Mouse (Mus musculus) intestine, postnatal 0 days (tissue): ENCODE data around the gene Myo18b. TPM values are rescaled to one million over a fixed set of nuclear protein-coding genes. Genes with fewer than 3 reads are reported as not detected.

Experiments used
- ATAC-seq: fragments of 200-750 bp; cut with Nextera tagmentation; 2 replicates; pipeline ENCODE4 v1.8.0; 2017; ENCODE audit warnings: mild to moderate bottlenecking, moderate TSS enrichment, moderate library complexity
- H3K27ac ChIP-seq: fragments of 300-500 bp; sonication (generic); 2 replicates; pipeline ENCODE4 v1.5.1; 2014; ENCODE audit warnings: mild to moderate bottlenecking, low read depth, low read length, moderate library complexity
- H3K27me3 ChIP-seq: fragments of 300-500 bp; sonication (generic); replicated peaks from 2 replicates; pipeline ENCODE4 v1.6.1; 2014; ENCODE audit warnings: low read length, mixed read lengths; ENCODE audit not compliant: control insufficient read depth, insufficient read depth
- H3K36me3 ChIP-seq: fragments of 300-500 bp; sonication (generic); 2 replicates; pipeline ENCODE4 v1.6.1; 2014; ENCODE audit warnings: mild to moderate bottlenecking, moderate library complexity; ENCODE audit not compliant: control insufficient read depth, insufficient read depth
- H3K4me1 ChIP-seq: fragments of 300-500 bp; sonication (generic); replicated peaks from 2 replicates; pipeline ENCODE4 v1.6.1; 2014; ENCODE audit warnings: antibody characterized with exemption, low read length, mixed read lengths; ENCODE audit not compliant: control insufficient read depth, insufficient read depth
- H3K4me2 ChIP-seq: fragments of 300-500 bp; sonication (generic); replicated peaks from 2 replicates; pipeline ENCODE4 v1.6.1; 2014; ENCODE audit warnings: low read depth, mild to moderate bottlenecking, moderate library complexity
- H3K4me3 ChIP-seq: fragments of 300-500 bp; sonication (generic); 2 replicates; pipeline ENCODE4 v1.5.1; 2014; ENCODE audit warnings: low read depth, low read length
- H3K9ac ChIP-seq: fragments of 300-500 bp; sonication (generic); 2 replicates; pipeline ENCODE4 v1.6.1; 2014; ENCODE audit warnings: mild to moderate bottlenecking, low read depth, low read length
- H3K9me3 ChIP-seq: fragments of 300-500 bp; sonication (generic); 2 replicates; pipeline ENCODE4 v1.6.1; 2016; ENCODE audit warnings: mixed run types; ENCODE audit not compliant: control insufficient read depth
- CTCF ChIP-seq: sonication (generic); IDR thresholded peaks from 2 replicates; pipeline ENCODE4 v1.5.1; 2016; ENCODE audit warnings: low read depth, mild to moderate bottlenecking, control low read depth, antibody characterized with exemption, moderate library complexity
- WGBS: fragments of 180-500 bp; shearing (Covaris S2); extraction: QIAGEN DNeasy Blood & Tissue Kit; methylation state at CpG from one replicate; pipeline ENCODE4 v1.1.7; 2014; 5-methylcytosine and 5-hydroxymethylcytosine counted together
- polyA plus RNA-seq: library from polyadenylated mRNA; unstranded; fragments of >200 nt; fragmentation: Nextera tagmentation; extraction: Ambion mirVana; gene quantifications from 2 replicates; pipeline ENCODE4 v1.2.1, GENCODE M21; 2015

Myo18b gene
- polyA plus RNA-seq, 1 experiment from 2014 or later = 0.09 TPM

DNA sequence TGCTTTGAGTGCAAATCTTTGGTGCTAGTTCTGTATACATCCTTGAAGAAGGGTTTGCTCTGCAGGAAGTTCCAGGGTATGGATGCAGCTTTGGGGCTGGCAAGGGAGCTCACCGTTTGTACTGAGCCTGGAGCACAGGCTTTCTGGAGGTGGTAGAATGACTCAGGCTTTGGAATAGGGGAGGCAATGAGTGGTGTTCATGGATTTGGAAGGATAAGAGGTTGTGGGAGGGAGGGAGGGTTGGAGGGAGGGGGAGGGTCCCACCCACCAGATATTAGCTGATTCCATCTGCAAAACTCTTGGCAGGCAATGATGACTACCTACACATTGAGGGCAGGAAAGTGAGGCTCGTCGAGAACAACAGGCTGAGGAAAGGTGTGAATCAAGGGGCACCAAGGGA lies 195.4 kb downstream of the Myo18b start:
- WGBS = 33% methylated on average over 3 of the region's 3 CpGs
- no peak overlapping the region for H3K27ac ChIP-seq
- H3K4me3 ChIP-seq = no peak overlapping the region
- no peak overlapping the region for H3K4me2 ChIP-seq
- TF ChIP-seq CTCF = no peak
- H3K9ac ChIP-seq = no peak overlapping the region
- H3K36me3 ChIP-seq = no peaks in the 10 kb centered on the region
- H3K4me1 ChIP-seq = no peaks in the 10 kb centered on the region
- no peaks in the 10 kb centered on the region for H3K27me3 ChIP-seq
- ATAC-seq = no peak
- H3K9me3 ChIP-seq = no peaks in the 10 kb centered on the region

DNA sequence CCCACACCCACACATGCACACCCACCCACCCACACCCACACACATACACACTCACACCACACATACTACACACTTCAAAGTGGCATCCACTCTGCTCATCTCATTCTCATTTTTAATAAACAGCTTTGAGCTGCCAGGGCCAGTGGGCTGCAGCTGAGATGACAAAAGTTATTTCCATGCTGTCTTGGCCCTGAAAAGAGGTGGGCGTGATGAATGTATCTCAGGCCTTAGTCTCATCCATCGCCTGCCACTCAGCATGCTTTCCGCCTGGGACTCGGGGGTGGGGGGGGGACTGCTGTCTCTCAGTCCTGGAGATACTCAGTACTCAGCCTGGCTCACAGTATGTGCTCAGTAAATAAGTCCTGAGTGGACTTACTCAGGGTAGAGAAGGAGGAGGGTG lies 199.5 kb downstream of the Myo18b start:
- TF ChIP-seq CTCF = no peak
- H3K27ac ChIP-seq = no peak overlapping the region
- no peak for ATAC-seq
- H3K9ac ChIP-seq = no peak overlapping the region
- no peaks in the 10 kb centered on the region for H3K27me3 ChIP-seq
- 89% methylated on average over 4 of the region's 4 CpGs for WGBS
- no peaks in the 10 kb centered on the region for H3K9me3 ChIP-seq
- H3K4me3 ChIP-seq = no peak overlapping the region
- no peak overlapping the region for H3K4me2 ChIP-seq
- no peaks in the 10 kb centered on the region for H3K36me3 ChIP-seq
- H3K4me1 ChIP-seq = no peaks in the 10 kb centered on the region

DNA sequence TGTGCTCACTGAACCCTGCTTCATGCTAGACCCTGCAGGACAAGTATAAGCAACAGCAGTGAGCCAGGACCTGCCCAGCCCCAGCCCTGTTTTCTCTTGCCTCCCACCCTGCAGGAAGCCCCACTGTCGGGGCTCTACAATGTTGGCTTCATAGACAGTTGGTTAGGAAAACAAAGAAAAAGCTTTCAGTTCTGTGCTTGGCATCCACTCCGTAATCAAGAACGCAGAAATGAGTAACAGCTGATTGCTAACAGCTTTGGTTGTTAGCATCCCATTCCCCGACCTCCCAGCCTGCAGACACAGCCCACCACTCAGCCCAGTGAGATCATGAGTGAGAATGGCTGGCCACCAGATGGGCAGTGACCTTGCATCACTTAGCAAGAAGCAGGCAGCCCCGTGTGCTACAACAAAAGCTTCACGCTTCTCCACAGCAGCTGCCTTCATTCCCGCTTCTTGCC lies 200.9 kb downstream of the Myo18b start:
- no peaks in the 10 kb centered on the region for H3K27me3 ChIP-seq
- H3K4me1 ChIP-seq = no peaks in the 10 kb centered on the region
- ATAC-seq = no peak
- H3K9ac ChIP-seq = no peak overlapping the region
- 63% methylated on average over 7 of the region's 7 CpGs for WGBS
- no peak overlapping the region for H3K27ac ChIP-seq
- no peak overlapping the region for H3K4me3 ChIP-seq
- H3K9me3 ChIP-seq = no peaks in the 10 kb centered on the region
- H3K36me3 ChIP-seq = no peaks in the 10 kb centered on the region
- H3K4me2 ChIP-seq = no peak overlapping the region
- no peak for TF ChIP-seq CTCF

DNA sequence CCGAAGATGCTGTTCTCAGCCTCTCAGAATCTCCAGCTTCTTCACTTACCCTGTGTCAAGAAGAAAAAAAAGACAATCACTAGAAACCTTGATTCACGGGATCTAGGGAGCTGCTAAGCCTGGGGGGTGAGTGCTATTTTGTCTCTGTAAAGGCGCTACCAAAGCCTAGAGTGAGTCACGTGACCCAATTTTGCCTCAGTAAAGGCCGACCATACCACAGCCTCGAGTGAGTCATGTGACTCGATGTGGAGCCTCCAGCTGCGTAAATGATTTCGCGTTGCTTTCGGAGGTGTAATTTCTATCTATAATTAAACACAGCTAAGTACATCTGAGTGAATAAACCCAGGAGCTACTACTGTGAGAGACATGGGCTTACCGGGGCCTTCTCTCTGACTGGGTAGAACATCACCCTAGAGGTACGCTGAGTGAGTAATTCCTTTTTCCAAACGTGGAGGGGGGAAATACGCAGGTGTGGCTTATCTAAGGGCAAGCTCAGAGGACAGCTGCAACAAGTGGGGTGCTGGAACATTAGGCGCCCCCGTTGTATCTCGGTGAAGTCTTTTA lies 202.8 kb downstream of the Myo18b start:
- H3K27me3 ChIP-seq = no peaks in the 10 kb centered on the region
- TF ChIP-seq CTCF = no peak
- no peaks in the 10 kb centered on the region for H3K36me3 ChIP-seq
- H3K4me3 ChIP-seq = no peak overlapping the region
- no peak overlapping the region for H3K27ac ChIP-seq
- no peak overlapping the region for H3K9ac ChIP-seq
- ATAC-seq = no peak
- H3K4me2 ChIP-seq = no peak overlapping the region
- H3K4me1 ChIP-seq = no peaks in the 10 kb centered on the region
- H3K9me3 ChIP-seq = no peaks in the 10 kb centered on the region
- WGBS = 72% methylated on average over 18 of the region's 18 CpGs

DNA sequence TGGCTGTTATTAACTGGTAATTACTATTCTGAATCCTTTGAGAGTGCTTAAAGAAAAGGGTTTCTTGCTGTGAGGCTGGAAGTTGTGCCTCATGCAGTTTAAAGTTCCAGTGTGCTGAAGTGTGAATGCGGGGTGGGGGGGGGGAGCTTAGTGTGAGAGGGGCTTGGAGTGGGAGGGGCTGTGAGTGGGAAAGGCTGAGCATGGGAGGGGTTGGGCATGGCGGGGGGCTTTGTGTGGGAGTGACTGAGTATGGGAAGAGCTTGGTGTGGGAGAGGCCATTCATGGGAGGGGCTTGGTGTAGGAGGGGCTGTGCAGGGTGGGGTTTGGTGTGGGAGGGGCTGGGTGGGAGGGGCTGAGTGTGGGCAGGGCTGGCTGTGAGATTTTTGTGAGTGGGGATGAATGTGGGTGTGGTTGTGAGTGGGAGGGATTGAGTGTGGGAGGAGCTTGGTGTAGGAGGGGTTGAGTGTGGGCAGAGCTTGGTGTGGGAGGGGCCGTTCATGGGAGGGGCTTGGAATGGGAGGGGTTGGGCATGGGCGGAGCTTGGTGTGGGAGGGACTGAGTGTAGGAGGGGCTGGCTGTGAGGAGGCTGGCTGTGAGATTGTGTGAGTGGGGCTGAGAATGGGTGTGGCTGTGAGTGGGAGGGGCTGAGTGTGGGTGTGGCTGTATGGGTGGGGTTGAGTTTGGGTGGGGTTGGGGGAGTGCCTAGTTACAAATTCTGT lies 208.9 kb downstream of the Myo18b start:
- Histone ChIP-seq H3K4me2 (no peak overlapping the region), H3K4me3 (no peak overlapping the region), H3K36me3 (no peaks in the 10 kb centered on the region), H3K9me3 (no peaks in the 10 kb centered on the region), H3K4me1 (no peaks in the 10 kb centered on the region), H3K27me3 (no peaks in the 10 kb centered on the region), H3K9ac (no peak overlapping the region), H3K27ac (no peak overlapping the region)
- ATAC-seq = 0 out of 2 replicates have a peak, but pooled peaks have one; percentile 13
- TF ChIP-seq CTCF = no peak
- WGBS = 76% methylated on average over 4 of the region's 4 CpGs

DNA sequence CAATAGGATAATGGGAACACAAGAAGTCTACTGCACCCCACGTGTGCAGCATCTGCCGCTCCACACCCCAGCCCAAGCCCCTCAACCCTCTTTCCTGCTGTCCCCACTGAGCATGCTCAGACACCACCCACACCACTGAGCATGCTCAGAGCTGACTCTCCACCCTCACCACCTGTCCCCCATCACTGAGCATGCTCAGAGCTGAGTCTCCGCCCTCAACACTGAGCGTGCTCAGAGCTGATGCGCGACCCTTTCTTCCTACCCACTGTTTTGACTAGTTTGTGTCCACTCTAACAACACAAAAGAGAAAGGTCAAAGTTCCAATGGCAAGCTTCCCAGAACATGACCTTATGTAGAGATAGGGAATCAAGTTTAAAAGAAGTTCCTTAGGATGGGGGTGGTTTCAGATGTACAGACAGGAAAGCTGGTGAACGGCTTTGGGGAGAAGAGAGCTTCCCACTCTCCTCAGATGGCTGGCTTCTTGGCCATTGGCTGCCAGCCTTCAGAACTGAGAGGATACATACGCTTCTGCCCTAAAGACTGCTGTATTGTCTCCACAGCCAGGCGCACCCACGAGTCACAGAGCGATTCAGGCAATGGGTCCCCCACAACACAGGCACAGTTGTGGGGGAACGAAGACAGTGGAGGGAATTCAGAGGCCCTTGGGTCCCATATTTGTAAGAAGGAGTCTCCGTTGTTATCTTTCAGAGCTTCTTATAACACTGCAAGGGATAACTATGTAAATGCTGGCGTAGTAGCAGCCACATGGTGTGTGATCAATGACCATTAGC lies 209.7 kb downstream of the Myo18b start:
- H3K9ac ChIP-seq = no peak overlapping the region
- H3K4me1 ChIP-seq = no peaks in the 10 kb centered on the region
- TF ChIP-seq CTCF = no peak
- H3K27ac ChIP-seq = no peak overlapping the region
- no peak for ATAC-seq
- no peaks in the 10 kb centered on the region for H3K9me3 ChIP-seq
- H3K27me3 ChIP-seq = no peaks in the 10 kb centered on the region
- WGBS = 78% methylated on average over 14 of the region's 14 CpGs
- H3K36me3 ChIP-seq = no peaks in the 10 kb centered on the region
- H3K4me2 ChIP-seq = no peak overlapping the region
- H3K4me3 ChIP-seq = no peak overlapping the region
